Mouse (Mus musculus): ENCODE measurements at regions not wholly inside any gene's neighbourhood (a gene's known extent, or its start where the extent isn't known, plus 50 kb on each side); places are given as distances from the start of the nearest gene placed in this dataset.

GRCm38 (mm10) chr13:46129236-46129855, 144.2 kb upstream of the Stmnd1 start:
- no peak for ATAC-seq (replicated peaks; ENCODE audit: low read depth, poor library complexity, severe bottlenecking)

DNA sequence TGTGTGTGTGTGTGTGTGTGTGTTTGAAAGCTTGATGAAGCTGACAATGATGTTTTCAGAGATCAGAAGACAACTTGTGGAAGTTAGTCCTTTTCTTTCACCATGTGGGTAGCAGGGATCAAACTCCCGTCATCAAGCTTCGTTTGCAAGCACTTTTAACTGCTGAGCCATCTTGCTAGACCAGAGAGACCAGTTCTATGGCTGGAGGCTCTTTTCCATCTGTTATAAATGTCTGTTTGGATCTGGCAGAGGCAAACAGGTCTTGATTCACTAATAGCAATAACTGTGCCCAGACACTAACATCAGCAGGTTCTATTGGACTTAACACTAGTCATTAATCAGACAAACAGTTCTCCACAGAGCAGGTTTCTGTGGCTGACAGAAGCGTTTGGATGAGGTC, 150.1 kb upstream of the Stmnd1 start:
- ATAC-seq (replicated peaks; ENCODE audit: low read depth, poor library complexity, severe bottlenecking), result no peak

- no peak for ATAC-seq (replicated peaks; ENCODE audit: low read depth, poor library complexity, severe bottlenecking)
Measured at GRCm38 (mm10) chr13:46116576-46116975, 151.8 kb upstream of the Atxn1 start.

DNA sequence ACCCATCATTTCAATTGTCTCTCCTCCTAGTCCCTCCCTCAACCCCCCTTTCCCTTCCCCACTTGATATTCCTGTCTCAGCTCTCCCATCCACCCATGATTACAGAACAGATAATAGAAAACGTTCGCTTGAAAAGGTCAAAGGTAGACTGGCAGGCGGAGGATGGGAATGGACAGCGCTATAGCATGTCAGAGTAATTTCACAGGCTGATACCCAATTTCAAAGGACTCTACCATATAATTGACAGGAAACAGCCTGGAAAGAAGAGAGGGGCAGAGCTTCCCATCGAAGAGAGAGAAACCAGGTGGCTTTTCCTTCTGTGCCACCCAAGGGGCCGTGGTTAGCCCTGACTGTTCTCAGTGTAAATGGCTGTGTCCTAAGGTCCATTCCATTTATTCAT, 140.2 kb upstream of the Atxn1 start:
- ATAC-seq (replicated peaks; ENCODE audit: low read depth, poor library complexity, severe bottlenecking), result no peak

GRCm38 (mm10) chr13:46098621-46099020, 133.8 kb upstream of the Atxn1 start:
- no peak for ATAC-seq (replicated peaks; ENCODE audit: low read depth, poor library complexity, severe bottlenecking)

DNA sequence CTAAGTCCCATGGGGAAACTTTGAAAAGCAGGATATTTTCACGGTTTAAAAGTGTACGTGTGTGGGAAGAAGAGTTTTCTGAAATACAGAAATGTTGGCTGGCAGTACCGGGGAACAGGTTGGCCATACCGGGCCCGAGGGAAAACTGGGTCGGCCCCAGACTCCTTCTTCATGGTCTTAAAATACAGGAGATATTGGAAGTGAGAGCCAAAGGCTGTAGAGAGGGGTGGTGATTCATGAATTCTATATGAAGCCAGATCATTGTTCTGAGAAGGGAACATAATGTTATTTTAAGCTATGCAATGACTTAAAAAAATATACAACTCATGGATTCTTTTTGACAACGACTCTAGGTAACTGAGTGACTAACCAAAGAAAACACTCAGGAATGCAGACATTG, 133.3 kb upstream of the Atxn1 start:
- ATAC-seq (replicated peaks; ENCODE audit: low read depth, poor library complexity, severe bottlenecking), result no peak

GRCm38 (mm10) chr13:46096968-46097367, 132.2 kb upstream of the Atxn1 start:
- ATAC-seq (replicated peaks; ENCODE audit: low read depth, poor library complexity, severe bottlenecking), result peak; percentile 93

DNA sequence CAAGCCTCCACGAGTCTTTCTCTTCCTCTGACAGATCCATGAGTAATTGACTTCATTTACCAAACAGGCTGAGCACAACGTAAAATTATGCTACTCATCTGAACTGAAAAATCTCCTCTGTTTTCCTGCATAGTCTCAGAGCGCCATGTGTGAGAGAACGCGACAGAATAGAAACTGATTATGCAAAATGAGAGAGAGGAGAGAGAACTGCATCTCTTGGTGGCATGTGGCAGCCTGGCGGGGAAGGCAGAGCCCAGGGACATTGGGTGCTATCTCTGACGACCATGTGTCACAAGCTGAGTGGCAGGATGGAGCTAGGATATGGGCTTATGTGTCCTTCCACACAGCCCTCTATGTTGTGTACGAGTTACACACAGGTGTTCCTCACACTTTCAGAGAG, 131.6 kb upstream of the Atxn1 start:
- no peak for ATAC-seq (replicated peaks; ENCODE audit: low read depth, poor library complexity, severe bottlenecking)

GRCm38 (mm10) chr13:46092787-46093186, 128.0 kb upstream of the Atxn1 start:
- no peak for ATAC-seq (replicated peaks; ENCODE audit: low read depth, poor library complexity, severe bottlenecking)

GRCm38 (mm10) chr13:46091109-46091508, 126.3 kb upstream of the Atxn1 start:
- ATAC-seq (replicated peaks; ENCODE audit: low read depth, poor library complexity, severe bottlenecking), result peak; percentile 82

- ATAC-seq (replicated peaks; ENCODE audit: low read depth, poor library complexity, severe bottlenecking), result no peak
Measured at GRCm38 (mm10) chr13:46088237-46088636, 123.4 kb upstream of the Atxn1 start.

GRCm38 (mm10) chr13:46087663-46088062, 122.9 kb upstream of the Atxn1 start:
- ATAC-seq (replicated peaks; ENCODE audit: low read depth, poor library complexity, severe bottlenecking), result no peak

DNA sequence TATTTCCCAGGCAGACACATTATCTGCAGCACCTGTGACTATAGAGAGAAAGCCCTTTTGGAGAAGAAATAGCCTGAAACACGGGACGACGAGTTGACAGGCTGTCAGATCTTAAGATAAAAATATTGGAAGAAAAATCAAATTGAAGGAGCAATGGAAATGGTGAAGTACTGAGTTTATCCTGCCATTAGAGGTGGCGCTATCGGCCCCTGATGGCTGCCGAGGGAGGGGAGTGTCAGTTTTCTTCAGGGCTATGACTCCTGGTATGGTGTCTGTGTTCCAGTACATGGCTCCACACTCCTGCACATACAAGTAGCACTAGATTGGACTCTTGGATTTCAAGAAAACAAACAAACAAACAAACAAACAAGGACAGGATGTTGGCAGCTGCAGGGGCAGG, 112.1 kb upstream of the Atxn1 start:
- ATAC-seq (replicated peaks; ENCODE audit: low read depth, poor library complexity, severe bottlenecking), result no peak

DNA sequence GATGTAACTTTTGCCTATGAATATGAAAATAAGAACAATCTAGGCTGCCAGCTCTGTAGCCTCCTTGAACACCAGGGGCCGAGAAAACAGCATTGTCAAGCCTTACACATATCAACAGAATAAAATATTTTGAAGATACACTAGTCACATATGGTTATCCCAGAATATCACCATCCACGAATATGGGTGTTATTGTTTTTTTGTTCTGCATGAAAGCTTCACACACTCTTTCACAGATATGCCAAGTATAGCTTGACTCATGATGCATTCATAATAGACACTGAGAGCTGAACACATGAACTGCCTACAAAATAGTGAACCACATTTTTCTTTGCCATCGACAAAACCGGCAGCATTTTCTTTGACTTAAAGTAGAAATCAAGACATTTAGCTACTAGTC, 106.9 kb upstream of the Atxn1 start:
- ATAC-seq (replicated peaks; ENCODE audit: low read depth, poor library complexity, severe bottlenecking), result no peak

- no peak for ATAC-seq (replicated peaks; ENCODE audit: low read depth, poor library complexity, severe bottlenecking)
Measured at GRCm38 (mm10) chr13:46069571-46069970, 104.8 kb upstream of the Atxn1 start.

GRCm38 (mm10) chr13:46062758-46063157, 98.0 kb upstream of the Atxn1 start:
- ATAC-seq (replicated peaks; ENCODE audit: low read depth, poor library complexity, severe bottlenecking), result peak; percentile 37; the same call in 1 of the 2 replicates

- no peak for ATAC-seq (replicated peaks; ENCODE audit: low read depth, poor library complexity, severe bottlenecking)
Measured at GRCm38 (mm10) chr13:46059870-46060269, 95.1 kb upstream of the Atxn1 start.

GRCm38 (mm10) chr13:46058862-46059261, 94.1 kb upstream of the Atxn1 start:
- ATAC-seq (replicated peaks; ENCODE audit: low read depth, poor library complexity, severe bottlenecking), result peak; percentile 90

- ATAC-seq (replicated peaks; ENCODE audit: low read depth, poor library complexity, severe bottlenecking), result peak; percentile 65
Measured at GRCm38 (mm10) chr13:46058341-46058740, 93.5 kb upstream of the Atxn1 start.

DNA sequence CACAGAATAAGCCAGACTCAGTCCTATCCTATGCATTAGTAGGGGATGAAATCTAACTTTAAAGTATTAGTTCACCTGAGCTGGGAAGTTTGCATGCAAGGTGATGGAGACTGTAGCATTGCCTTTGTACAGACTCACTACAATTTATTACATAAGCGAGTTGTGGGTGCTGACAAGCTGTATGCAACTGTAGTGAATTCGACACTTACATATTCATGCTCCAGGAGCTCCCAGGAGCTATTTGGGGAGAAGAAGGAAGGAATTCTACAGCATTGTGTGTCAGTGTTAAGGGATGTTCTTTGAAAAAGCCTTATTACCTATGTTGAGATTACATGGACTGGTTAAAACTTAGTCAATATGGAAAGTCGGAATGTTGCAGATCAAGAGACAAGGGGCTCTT, 90.6 kb upstream of the Atxn1 start:
- ATAC-seq (replicated peaks; ENCODE audit: low read depth, poor library complexity, severe bottlenecking), result no peak

DNA sequence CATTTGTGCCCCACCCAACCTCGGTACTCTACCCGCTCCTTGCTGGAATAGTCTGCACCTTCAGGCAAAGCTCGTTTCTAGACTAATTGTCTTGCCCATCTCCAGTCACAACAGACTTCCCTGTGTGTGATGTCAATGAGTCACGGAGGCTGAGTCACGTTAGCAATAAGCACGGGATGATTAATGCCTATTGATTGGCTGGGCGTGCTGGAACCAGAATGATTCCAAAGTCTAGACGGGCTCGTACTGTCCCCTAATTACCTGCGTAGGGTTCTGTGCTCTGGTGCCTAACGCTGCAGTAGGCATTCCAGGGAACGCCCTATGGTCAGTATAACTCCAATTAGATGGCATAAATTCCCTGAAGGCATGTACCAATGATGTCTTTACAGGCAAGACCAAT, 78.8 kb upstream of the Atxn1 start:
- no peak; the same call in 1 of the 2 replicates for ATAC-seq (replicated peaks; ENCODE audit: low read depth, poor library complexity, severe bottlenecking)

- peak; percentile 82 for ATAC-seq (replicated peaks; ENCODE audit: low read depth, poor library complexity, severe bottlenecking)
Measured at GRCm38 (mm10) chr13:46043016-46043415, 78.2 kb upstream of the Atxn1 start.

DNA sequence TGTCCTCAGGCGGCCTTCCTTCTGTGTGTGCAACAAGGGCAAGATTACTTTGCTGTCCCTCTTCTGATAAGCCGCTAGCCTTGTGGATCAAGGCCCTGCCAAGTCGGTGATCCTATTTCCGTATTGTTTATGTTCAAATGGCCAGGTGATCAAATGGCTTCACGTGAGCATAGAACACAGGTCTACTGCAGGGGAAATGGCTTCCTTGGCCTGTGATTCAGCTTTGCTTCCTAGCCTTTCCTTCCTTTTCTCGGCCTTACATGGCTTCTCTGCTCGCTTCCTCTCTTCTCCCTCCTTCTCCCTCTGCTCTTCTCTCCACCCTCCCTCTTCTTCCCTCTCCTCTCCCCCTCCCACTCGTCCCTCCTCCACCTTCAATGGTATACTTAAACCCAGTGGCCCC, 77.4 kb upstream of the Atxn1 start:
- no peak for ATAC-seq (replicated peaks; ENCODE audit: low read depth, poor library complexity, severe bottlenecking)
